Mouse (Mus musculus) CH12.LX (cell line): ENCODE measurements around the gene Robo1.

ENCODE experiments used
- CHD1 ChIP-seq: IDR thresholded peaks from 2 replicates; pipeline ENCODE4 v1.6.1; 2012; ENCODE audit warnings: low read depth, low read length, improper control_type of control experiment, inconsistent platforms
- CTCF ChIP-seq, 2 experiments: IDR thresholded peaks in 1 of 2; conservative IDR thresholded peaks in 1 of 2; 2 replicates each; pipeline ENCODE4 v1.5.1; 2011 to 2012; ENCODE audit warnings: low read depth in 2 of 2, low read length in 2 of 2, improper control_type of control experiment in 1 of 2, inconsistent platforms in 1 of 2, mild to moderate bottlenecking in 1 of 2, moderate library complexity in 1 of 2
- ETS1 ChIP-seq: conservative IDR thresholded peaks from 2 replicates; pipeline ENCODE4 v1.6.1; 2012; ENCODE audit warnings: low read depth, mild to moderate bottlenecking, inconsistent platforms, low read length, improper control_type of control experiment, moderate library complexity
- MAFK ChIP-seq: IDR thresholded peaks from 2 replicates; pipeline ENCODE4 v1.6.1; 2011; ENCODE audit warnings: low read length, improper control_type of control experiment; ENCODE audit not compliant: insufficient replicate concordance
- MAX ChIP-seq: IDR thresholded peaks from 2 replicates; pipeline ENCODE4 v1.6.1; 2011; ENCODE audit warnings: low read length, improper control_type of control experiment
- POLR2A ChIP-seq: IDR thresholded peaks from 2 replicates; pipeline ENCODE4 v1.6.1; 2011; ENCODE audit warnings: low read depth, mild to moderate bottlenecking, improper control_type of control experiment, low read length
- POLR2AphosphoS2 ChIP-seq: IDR thresholded peaks from 2 replicates; pipeline ENCODE4 v1.6.1; 2011; ENCODE audit warnings: low read depth, low read length, improper control_type of control experiment

GRCm38 (mm10) chr16:72622371-72622770, 314.3 kb downstream of the Robo1 start:
- TF ChIP-seq POLR2AphosphoS2 (no peak), POLR2A (no peak), ETS1 (no peak), CTCF (conservative IDR thresholded peaks at IDR 0.05 in 1 of 2, IDR thresholded peaks at IDR 0.05 in 1 of 2; ENCODE audit: low read depth in 2 of 2, low read length in 2 of 2) (no peak), CHD1 (no peak), MAFK (no peak), MAX (no peak)
